Mouse (Mus musculus): Measurements from ENCODE around the gene Stom.

- TF ChIP-seq CTCF (IDR thresholded peaks at IDR 0.05; ENCODE audit: low read depth) (no peak), EP300 (IDR thresholded peaks at IDR 0.05; ENCODE audit: low read depth) (no peak)
These were observed 34.5 kb downstream of the Stom start for GRCm38 (mm10) chr2:35302049-35302885.

Data from liver, embryonic 14.5 days (tissue).